Mouse (Mus musculus): ENCODE measurements around the gene Eef2. TPM values are rescaled to one million over a fixed set of nuclear protein-coding genes. Genes with fewer than 3 reads are reported as not detected.

Gene Eef2
- polyA plus RNA-seq, 1 experiment from 2014 or later, result 313 TPM

Other genes starting within 250 kb of the Eef2 start
- 21.3 and 25.6 TPM in 2 replicates for gene Gadd45b, start 246.6 kb upstream of the Eef2 start, polyA plus RNA-seq (2014; fragmentation: Nextera tagmentation; extraction: Ambion mirVana)
- gene Gng7, start 161.7 kb upstream of the Eef2 start, polyA plus RNA-seq (2014; fragmentation: Nextera tagmentation; extraction: Ambion mirVana), result 1.4 TPM in 2 replicates
- gene Diras1, start 151.0 kb upstream of the Eef2 start, polyA plus RNA-seq (2014; fragmentation: Nextera tagmentation; extraction: Ambion mirVana), result 0.13 TPM in 1 of 2 replicates, not detected in the other
- gene Slc39a3, start 139.2 kb upstream of the Eef2 start, polyA plus RNA-seq (2014; fragmentation: Nextera tagmentation; extraction: Ambion mirVana), result 3.9 and 4.1 TPM in 2 replicates
- 130 and 159 TPM in 2 replicates for gene Sgta, start 116.5 kb upstream of the Eef2 start, polyA plus RNA-seq (2014; fragmentation: Nextera tagmentation; extraction: Ambion mirVana)
- 30.9 and 31.1 TPM in 2 replicates for gene Thop1, start 106.6 kb upstream of the Eef2 start, polyA plus RNA-seq (2014; fragmentation: Nextera tagmentation; extraction: Ambion mirVana)
- 0.37 and 1.0 TPM in 2 replicates for gene Creb3l3, start 77.8 kb upstream of the Eef2 start, polyA plus RNA-seq (2014; fragmentation: Nextera tagmentation; extraction: Ambion mirVana)
- 153 and 154 TPM in 2 replicates for gene Map2k2, start 70.7 kb upstream of the Eef2 start, polyA plus RNA-seq (2014; fragmentation: Nextera tagmentation; extraction: Ambion mirVana)
- gene Zbtb7a, start 41.4 kb upstream of the Eef2 start, polyA plus RNA-seq (2014; fragmentation: Nextera tagmentation; extraction: Ambion mirVana), result 10.6 and 10.8 TPM in 2 replicates
- 39.4 and 39.7 TPM in 2 replicates for gene Pias4, start 8.7 kb upstream of the Eef2 start, polyA plus RNA-seq (2014; fragmentation: Nextera tagmentation; extraction: Ambion mirVana)
- gene Dapk3, start 6.4 kb downstream of the Eef2 start, polyA plus RNA-seq (2014; fragmentation: Nextera tagmentation; extraction: Ambion mirVana), result 44.1 and 47.4 TPM in 2 replicates
- 0.21 TPM in 1 of 2 replicates, not detected in the other for gene 4930442H23Rik, start 7.2 kb downstream of the Eef2 start, polyA plus RNA-seq (2014; fragmentation: Nextera tagmentation; extraction: Ambion mirVana)
- gene Nmrk2, start 25.4 kb downstream of the Eef2 start, polyA plus RNA-seq (2014; fragmentation: Nextera tagmentation; extraction: Ambion mirVana), result 2.2 and 3.6 TPM in 2 replicates
- gene Atcay, start 54.2 kb downstream of the Eef2 start, polyA plus RNA-seq (2014; fragmentation: Nextera tagmentation; extraction: Ambion mirVana), result 0.60 and 0.83 TPM in 2 replicates
- 2.3 and 3.7 TPM in 2 replicates for gene Zfr2, start 56.5 kb downstream of the Eef2 start, polyA plus RNA-seq (2014; fragmentation: Nextera tagmentation; extraction: Ambion mirVana)
- 1.0 and 1.7 TPM in 2 replicates for gene Matk, start 76.3 kb downstream of the Eef2 start, polyA plus RNA-seq (2014; fragmentation: Nextera tagmentation; extraction: Ambion mirVana)
- 247 and 257 TPM in 2 replicates for gene Mrpl54, start 90.3 kb downstream of the Eef2 start, polyA plus RNA-seq (2014; fragmentation: Nextera tagmentation; extraction: Ambion mirVana)
- gene Apba3, start 90.3 kb downstream of the Eef2 start, polyA plus RNA-seq (2014; fragmentation: Nextera tagmentation; extraction: Ambion mirVana), result 41.2 and 44.1 TPM in 2 replicates
- gene Tjp3, start 115.0 kb downstream of the Eef2 start, polyA plus RNA-seq (2014; fragmentation: Nextera tagmentation; extraction: Ambion mirVana), result 0.90 and 1.4 TPM in 2 replicates
- 30.2 and 32.1 TPM in 2 replicates for gene Pip5k1c, start 116.3 kb downstream of the Eef2 start, polyA plus RNA-seq (2014; fragmentation: Nextera tagmentation; extraction: Ambion mirVana)
- 20.2 and 25.0 TPM in 2 replicates for gene Cactin, start 144.5 kb downstream of the Eef2 start, polyA plus RNA-seq (2014; fragmentation: Nextera tagmentation; extraction: Ambion mirVana)
- gene Tbxa2r, start 152.1 kb downstream of the Eef2 start, polyA plus RNA-seq (2014; fragmentation: Nextera tagmentation; extraction: Ambion mirVana), result 10.9 and 11.2 TPM in 2 replicates
- not detected in 2 replicates for gene Gipc3, start 166.6 kb downstream of the Eef2 start, polyA plus RNA-seq (2014; fragmentation: Nextera tagmentation; extraction: Ambion mirVana)
- gene Hmg20b, start 173.8 kb downstream of the Eef2 start, polyA plus RNA-seq (2014; fragmentation: Nextera tagmentation; extraction: Ambion mirVana), result 102 and 107 TPM in 2 replicates
- 4.6 and 4.7 TPM in 2 replicates for gene Mfsd12, start 180.9 kb downstream of the Eef2 start, polyA plus RNA-seq (2014; fragmentation: Nextera tagmentation; extraction: Ambion mirVana)
- 0.23 and 0.67 TPM in 2 replicates for gene 4930404N11Rik, start 189.2 kb downstream of the Eef2 start, polyA plus RNA-seq (2014; fragmentation: Nextera tagmentation; extraction: Ambion mirVana)
- 66.1 and 70.0 TPM in 2 replicates for gene Fzr1, start 201.9 kb downstream of the Eef2 start, polyA plus RNA-seq (2014; fragmentation: Nextera tagmentation; extraction: Ambion mirVana)
- gene Dohh, start 207.8 kb downstream of the Eef2 start, polyA plus RNA-seq (2014; fragmentation: Nextera tagmentation; extraction: Ambion mirVana), result 47.5 and 61.4 TPM in 2 replicates
- 1.4 and 2.9 TPM in 2 replicates for gene Gm48551, start 207.8 kb downstream of the Eef2 start, polyA plus RNA-seq (2014; fragmentation: Nextera tagmentation; extraction: Ambion mirVana)
- 0.55 and 1.2 TPM in 2 replicates for gene Gm48552, start 212.4 kb downstream of the Eef2 start, polyA plus RNA-seq (2014; fragmentation: Nextera tagmentation; extraction: Ambion mirVana)
- 4.2 and 5.8 TPM in 2 replicates for gene Smim24, start 216.4 kb downstream of the Eef2 start, polyA plus RNA-seq (2014; fragmentation: Nextera tagmentation; extraction: Ambion mirVana)

Measured in heart, embryonic 11.5 days (tissue).